Mouse (Mus musculus): ENCODE results near the gene Vmn1r76.

DNA sequence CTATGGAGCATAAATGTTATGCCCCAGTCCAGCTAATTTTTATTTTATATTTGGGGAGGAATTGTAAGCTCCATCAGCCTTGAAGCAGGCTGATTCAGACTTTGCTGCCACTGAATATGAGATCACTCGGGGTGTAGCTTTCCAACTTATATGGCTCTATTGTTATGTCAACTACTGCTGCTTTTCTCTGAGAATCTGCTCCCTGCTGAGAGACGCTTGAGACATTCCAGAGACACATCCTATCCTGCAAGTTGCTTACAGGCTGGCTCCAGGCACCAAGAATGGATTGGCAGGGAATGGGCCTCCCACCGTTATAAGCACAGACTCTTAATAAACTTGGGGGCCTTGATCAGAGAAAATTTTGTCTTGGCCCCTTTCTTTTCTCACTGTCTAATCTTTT is 10.0 kb upstream of the Vmn1r76 start:
- no peak for TF ChIP-seq CTCF (IDR thresholded peaks at IDR 0.05; ENCODE audit: low read depth, low read length)
- no peak for TF ChIP-seq GATA1 (IDR thresholded peaks at IDR 0.05; ENCODE audit: borderline replicate concordance, low read length)
